Mouse (Mus musculus): ENCODE results near the gene A730049H05Rik. TPM values are rescaled to one million over a fixed set of nuclear protein-coding genes. Genes with fewer than 3 reads are reported as not detected.

Gene A730049H05Rik
- 0.02 TPM in 2 replicates for polyA plus RNA-seq (2012; rRNA removed)

GRCm38 (mm10) chr6:92816311-92816751, at the start of gene A730049H05Rik:
TSS of gene A730049H05Rik (plus strand) at chr6:92816478.

GRCm38 (mm10) chr6:92869089-92869581, 52.9 kb downstream of the A730049H05Rik start, which contains the start of gene Gm15737:
TSS of gene Gm15737 (plus strand) at chr6:92869357.

Other genes with a start within 250 kb of the A730049H05Rik start
- gene Prickle2, start 110.3 kb upstream of the A730049H05Rik start, polyA plus RNA-seq (2012; rRNA removed), result 0.15 and 0.23 TPM in 2 replicates
- not detected in 2 replicates for gene Gm15737, start 52.9 kb downstream of the A730049H05Rik start, polyA plus RNA-seq (2012; rRNA removed)
- 1.3 and 1.5 TPM in 2 replicates for gene Adamts9, start 127.0 kb downstream of the A730049H05Rik start, polyA plus RNA-seq (2012; rRNA removed)